Mouse (Mus musculus) granulocyte monocyte progenitor cell, adult 5-6 weeks (primary cell): ENCODE measurements around the gene Pithd1. TPM values are rescaled to one million over a fixed set of nuclear protein-coding genes. Genes with fewer than 3 reads are reported as not detected.
A peak's percentile ranks its signal among the peaks of the same experiment; 100 is the strongest.

Source experiments
- ATAC-seq: replicated peaks from 2 replicates; pipeline ENCODE4 v1.8.0; 2016; ENCODE audit warnings: mild to moderate bottlenecking, moderate TSS enrichment, inconsistent platforms; ENCODE audit not compliant: poor library complexity, severe bottlenecking
- total RNA-seq, 2 experiments: library from RNA; stranded (forward) in 1 of 2; stranded (reverse) in 1 of 2; fragments of 200-712, 200-1000 nt in 1 of 2; fragments of >200 nt in 1 of 2; fragmentation: Nextera tagmentation in 1 of 2; gene quantifications; 2 replicates each; pipeline ENCODE4 v1.2.3; 2014 to 2017

The Pithd1 gene
- total RNA-seq, 2 experiments from 2014 or later = 24.7 to 29.1 TPM

DNA sequence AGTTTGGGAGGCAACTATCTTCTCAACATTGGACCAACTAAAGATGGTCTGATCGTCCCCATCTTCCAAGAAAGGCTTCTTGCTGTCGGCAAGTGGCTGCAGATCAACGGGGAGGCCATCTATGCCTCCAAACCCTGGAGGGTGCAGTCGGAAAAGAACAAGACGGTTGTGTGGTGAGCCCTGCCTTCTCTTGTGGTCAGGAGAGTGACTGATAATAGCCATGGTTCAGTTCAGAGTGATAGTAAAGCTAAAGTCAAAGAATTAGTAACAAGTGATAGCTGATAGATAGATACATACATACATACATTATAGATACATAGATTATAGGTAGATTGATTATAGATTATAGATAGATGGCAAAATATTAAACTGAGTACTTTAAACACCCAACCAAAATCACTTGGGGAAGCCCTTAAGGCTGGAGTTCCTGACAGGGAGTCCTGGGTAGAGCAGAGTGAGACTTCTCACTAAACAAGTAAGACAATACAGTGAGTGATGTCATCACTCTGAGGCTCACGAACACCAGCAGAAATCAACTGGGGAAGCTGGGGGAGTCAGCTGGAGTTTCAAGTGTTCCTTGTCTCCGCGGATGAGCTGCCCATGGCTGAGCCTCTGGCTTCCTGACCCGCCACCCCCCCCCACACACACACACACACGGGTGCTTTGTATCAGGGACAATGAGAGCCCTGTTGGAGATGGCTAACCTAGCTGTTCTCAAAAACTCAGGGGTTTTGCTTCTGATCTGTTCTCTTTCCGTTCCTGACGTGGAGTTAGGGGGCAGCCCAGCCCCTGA is 52.2 kb downstream of the Pithd1 start:
- no peak for ATAC-seq

GRCm38 (mm10) chr4:135931832-135932231 is 55.2 kb downstream of the Pithd1 start:
- ATAC-seq = peak; percentile 40; the same call in 1 of the 2 replicates

DNA sequence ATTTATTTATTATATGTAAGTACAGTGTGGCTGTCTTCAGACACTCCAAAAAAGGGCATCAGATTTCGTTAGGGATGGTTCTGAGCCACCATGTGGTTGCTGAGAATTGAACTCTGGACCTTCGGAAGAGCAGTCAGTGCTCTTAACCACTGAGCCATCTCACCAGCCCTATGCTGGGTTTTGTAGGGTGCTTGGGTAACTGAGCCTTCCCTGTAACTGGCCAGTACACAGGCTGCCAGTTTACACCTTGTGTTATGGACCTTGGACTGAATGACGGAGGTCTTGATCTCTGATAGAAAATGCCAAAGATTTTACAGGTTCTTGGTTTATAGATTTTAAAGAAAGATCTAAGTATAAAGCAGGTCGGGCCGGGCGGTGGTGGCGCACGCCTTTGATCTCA is 56.8 kb downstream of the Pithd1 start:
- no peak for ATAC-seq

GRCm38 (mm10) chr4:135929828-135930227 is 57.2 kb downstream of the Pithd1 start:
- ATAC-seq = no peak

- ATAC-seq = no peak
Observed at GRCm38 (mm10) chr4:135929405-135929804, 57.7 kb downstream of the Pithd1 start.

DNA sequence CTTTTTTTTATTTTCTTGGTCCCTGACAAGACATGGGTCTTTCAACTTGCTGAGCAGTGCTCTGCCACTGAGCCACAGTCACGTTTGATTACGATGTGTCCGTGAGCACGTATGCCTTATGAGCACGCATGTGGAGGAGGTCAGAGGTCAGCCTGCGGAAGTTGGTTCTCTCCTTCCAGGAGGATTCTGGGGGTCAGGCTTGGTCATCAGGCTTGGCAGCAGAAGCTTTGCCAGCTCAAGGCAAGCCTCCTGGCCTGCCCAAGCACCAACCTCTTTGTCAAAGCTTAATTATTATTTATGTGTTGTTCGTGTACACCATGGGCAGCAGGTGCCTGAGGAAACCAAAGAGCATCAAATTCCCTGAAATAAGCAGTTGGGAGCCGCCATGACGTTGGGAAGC is 58.7 kb downstream of the Pithd1 start:
- ATAC-seq = no peak

DNA sequence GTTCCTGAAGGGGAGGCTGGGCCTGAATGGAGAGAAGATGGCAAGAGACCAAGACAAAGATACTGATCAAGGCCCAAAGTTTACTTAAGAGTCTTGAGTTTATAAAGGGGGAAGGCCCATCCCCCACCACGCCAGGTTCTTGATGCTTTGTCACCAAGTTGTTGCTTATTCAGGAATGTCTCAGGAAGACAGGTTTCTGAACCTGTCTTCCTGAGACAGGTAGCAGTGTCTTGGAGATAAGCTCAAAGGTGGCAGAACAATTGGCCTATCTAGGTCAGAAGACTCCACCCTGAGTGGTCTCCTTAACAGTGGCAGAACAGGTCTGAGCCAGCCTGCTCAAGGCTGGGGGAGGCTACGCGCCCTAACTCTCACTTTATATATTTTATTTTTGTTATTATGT is 60.2 kb downstream of the Pithd1 start:
- no peak for ATAC-seq

GRCm38 (mm10) chr4:135926195-135926808 is 60.8 kb downstream of the Pithd1 start:
- no peak for ATAC-seq

Other genes starting within 250 kb of the Pithd1 start
- gene Myom3, start 227.5 kb downstream of the Pithd1 start, total RNA-seq (2014; fragmentation: Nextera tagmentation) = not detected in 2 replicates
- not detected in 2 replicates for gene Myom3, start 227.5 kb downstream of the Pithd1 start, total RNA-seq (2017)
- 140 TPM in 2 replicates for gene Srsf10, start 131.5 kb downstream of the Pithd1 start, total RNA-seq (2014; fragmentation: Nextera tagmentation)
- 191 and 201 TPM in 2 replicates for gene Srsf10, start 131.5 kb downstream of the Pithd1 start, total RNA-seq (2017)
- 65.4 and 67.9 TPM in 2 replicates for gene Pnrc2, start 113.4 kb downstream of the Pithd1 start, total RNA-seq (2014; fragmentation: Nextera tagmentation)
- 159 and 192 TPM in 2 replicates for gene Pnrc2, start 113.4 kb downstream of the Pithd1 start, total RNA-seq (2017)
- 4.5 and 6.0 TPM in 2 replicates for gene Cnr2, start 91.9 kb downstream of the Pithd1 start, total RNA-seq (2014; fragmentation: Nextera tagmentation)
- gene Cnr2, start 91.9 kb downstream of the Pithd1 start, total RNA-seq (2017) = 4.0 and 5.1 TPM in 2 replicates
- 62.1 and 116 TPM in 2 replicates for gene Fuca1, start 66.5 kb downstream of the Pithd1 start, total RNA-seq (2014; fragmentation: Nextera tagmentation)
- 68.2 and 68.6 TPM in 2 replicates for gene Fuca1, start 66.5 kb downstream of the Pithd1 start, total RNA-seq (2017)
- 51.5 and 61.2 TPM in 2 replicates for gene Hmgcl, start 40.8 kb downstream of the Pithd1 start, total RNA-seq (2014; fragmentation: Nextera tagmentation)
- 36.6 and 40.8 TPM in 2 replicates for gene Hmgcl, start 40.8 kb downstream of the Pithd1 start, total RNA-seq (2017)
- 6.3 and 11.1 TPM in 2 replicates for gene Gale, start 23.5 kb downstream of the Pithd1 start, total RNA-seq (2014; fragmentation: Nextera tagmentation)
- 5.0 and 5.3 TPM in 2 replicates for gene Gale, start 23.5 kb downstream of the Pithd1 start, total RNA-seq (2017)
- gene Lypla2, start 14.6 kb downstream of the Pithd1 start, total RNA-seq (2014; fragmentation: Nextera tagmentation) = 28.6 and 60.0 TPM in 2 replicates
- 19.4 and 20.4 TPM in 2 replicates for gene Lypla2, start 14.6 kb downstream of the Pithd1 start, total RNA-seq (2017)
- 49.1 and 52.3 TPM in 2 replicates for gene Eloa, start 34.5 kb upstream of the Pithd1 start, total RNA-seq (2014; fragmentation: Nextera tagmentation)
- gene Eloa, start 34.5 kb upstream of the Pithd1 start, total RNA-seq (2017) = 62.1 and 63.6 TPM in 2 replicates
- gene Rpl11, start 66.2 kb upstream of the Pithd1 start, total RNA-seq (2014; fragmentation: Nextera tagmentation) = 1,756 and 1,826 TPM in 2 replicates
- 806 and 1,025 TPM in 2 replicates for gene Rpl11, start 66.2 kb upstream of the Pithd1 start, total RNA-seq (2017)
- not detected in 2 replicates for gene Id3, start 156.2 kb upstream of the Pithd1 start, total RNA-seq (2014; fragmentation: Nextera tagmentation)
- gene Id3, start 156.2 kb upstream of the Pithd1 start, total RNA-seq (2017) = not detected in 2 replicates
- gene E2f2, start 185.1 kb upstream of the Pithd1 start, total RNA-seq (2014; fragmentation: Nextera tagmentation) = 2.9 and 9.4 TPM in 2 replicates
- gene E2f2, start 185.1 kb upstream of the Pithd1 start, total RNA-seq (2017) = 3.7 and 4.3 TPM in 2 replicates
- not detected in 2 replicates for gene Asap3, start 219.1 kb upstream of the Pithd1 start, total RNA-seq (2014; fragmentation: Nextera tagmentation)
- gene Asap3, start 219.1 kb upstream of the Pithd1 start, total RNA-seq (2017) = not detected in 2 replicates